Mouse (Mus musculus): ENCODE measurements around the gene Ppp1r27. TPM values are rescaled to one million over a fixed set of nuclear protein-coding genes. Genes with fewer than 3 reads are reported as not detected.
"Not testable (repeated sequence)": the region's sequence is repeated elsewhere in the genome, so short reads cannot be mapped to it uniquely, and the experiment has no call there.

Ppp1r27 gene
- under 1 TPM in 1 of 4 experiments, not detected in 3; 0.34 TPM for total RNA-seq (2022)

DNA sequence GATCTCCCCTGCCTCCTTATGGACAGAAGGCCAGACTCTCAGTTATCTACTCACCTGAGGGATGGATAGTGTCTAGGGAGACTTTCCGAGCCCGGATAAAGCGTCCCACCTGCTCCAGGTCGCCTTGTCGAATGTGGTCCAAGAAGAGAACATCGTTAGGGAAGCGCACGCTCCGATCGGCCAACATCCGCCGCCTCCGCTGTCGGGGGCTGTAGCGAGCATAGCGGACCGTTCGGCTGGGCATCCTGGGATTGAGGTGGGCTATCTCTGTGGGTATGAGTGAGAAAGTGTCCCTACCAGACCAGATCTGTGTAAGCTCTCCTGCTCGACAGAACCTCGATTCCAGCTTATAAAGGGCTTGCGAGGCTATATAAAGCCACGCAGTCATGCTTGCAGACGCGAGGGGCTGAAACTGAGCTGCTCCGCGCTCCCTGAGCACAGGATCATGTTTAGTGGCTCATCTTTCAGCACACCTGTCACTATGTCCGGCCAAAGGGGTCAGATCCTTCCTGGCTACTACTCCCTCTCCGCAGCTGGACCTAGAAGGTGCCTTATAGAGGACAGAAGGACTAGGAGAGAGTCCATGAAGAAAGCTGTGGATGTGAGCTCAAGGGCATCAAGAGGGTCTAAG is at the start of gene Ppp1r27:
Gene Ppp1r27, minus strand, starts transcription at position 323 of the 631 bp plus-strand sequence.
- DNase-seq (ENCODE audit: low spot score): no peak

DNA sequence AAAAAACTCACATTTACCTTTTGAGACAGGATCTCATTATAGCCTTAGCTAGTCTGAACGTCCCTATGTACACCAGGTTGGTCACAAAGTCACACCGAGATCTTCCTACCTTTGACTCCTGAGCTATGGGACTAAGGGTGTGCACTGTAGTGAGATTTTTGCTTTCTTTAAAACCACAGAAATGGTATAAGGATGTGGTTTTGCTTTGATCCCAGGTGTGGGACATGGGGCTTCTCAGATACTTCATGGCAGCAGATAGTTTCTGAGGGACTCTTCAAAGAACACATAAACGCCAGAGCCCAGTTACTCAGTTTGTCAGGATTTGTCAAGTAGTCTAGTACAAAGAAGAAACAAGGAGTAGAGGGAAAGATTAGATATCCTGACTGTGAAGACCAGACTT is 49.8 kb upstream of the Ppp1r27 start:
- no peak for DNase-seq (ENCODE audit: low spot score)

DNA sequence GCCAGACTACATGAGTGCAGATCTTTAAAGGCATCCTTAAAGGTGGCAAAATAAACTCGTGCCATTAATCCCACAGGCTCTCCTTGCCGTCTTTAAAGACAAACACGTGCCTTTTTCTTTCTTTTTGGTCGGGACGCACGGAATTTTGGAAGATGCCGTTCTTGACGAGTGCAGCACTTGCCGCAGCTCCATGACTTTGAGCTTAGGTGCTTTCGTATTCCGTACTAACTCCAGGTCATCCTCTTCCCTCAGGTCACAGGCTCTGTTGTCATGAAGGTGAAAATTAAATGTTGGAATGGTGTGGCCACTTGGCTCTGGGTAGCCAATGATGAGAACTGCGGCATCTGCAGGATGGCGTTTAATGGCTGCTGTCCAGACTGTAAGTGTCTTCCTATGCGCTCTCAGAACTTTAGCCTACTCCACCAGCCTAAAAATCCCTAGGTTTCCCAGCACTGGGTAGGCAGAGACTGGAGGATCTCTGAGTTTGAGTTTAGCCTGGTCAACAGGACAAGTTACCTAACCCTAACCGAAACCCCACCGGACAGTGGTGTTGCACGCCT is 48.1 kb upstream of the Ppp1r27 start:
- DNase-seq (ENCODE audit: low spot score): no peak

DNA sequence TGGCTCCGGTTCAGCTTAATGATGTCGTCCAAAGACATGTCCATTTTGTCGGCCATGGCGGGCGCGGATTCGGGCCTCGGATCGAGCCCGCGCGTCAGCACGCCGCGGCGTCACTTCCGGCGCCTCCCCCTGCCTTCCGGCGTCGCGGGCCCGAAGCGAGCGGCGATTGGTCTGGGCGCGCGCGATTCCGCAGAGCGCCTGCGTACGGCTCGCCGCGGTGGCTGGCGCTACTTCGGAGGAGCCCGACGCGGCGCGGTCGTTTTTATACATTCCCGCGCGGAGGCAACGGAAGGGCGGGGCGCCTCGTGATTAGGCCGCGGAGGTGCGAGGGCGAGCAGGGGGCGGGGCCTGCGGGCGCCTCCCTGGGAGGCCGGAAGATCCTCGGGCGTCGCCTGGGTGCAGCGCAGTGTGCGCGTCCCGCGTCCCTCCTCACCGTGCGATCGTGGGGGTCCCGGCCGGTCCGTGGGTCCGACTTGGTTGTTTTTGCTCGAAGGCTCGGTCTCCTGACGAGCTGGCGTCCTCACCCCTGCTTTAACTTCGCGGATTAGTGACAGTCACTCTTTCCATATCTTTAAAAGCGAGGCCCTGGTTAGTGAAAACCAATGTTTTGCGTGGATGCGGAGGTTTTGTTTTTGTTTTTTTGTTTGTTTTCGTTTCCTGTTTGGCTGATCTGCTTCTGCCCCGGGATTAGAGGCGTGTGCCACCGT is 47.5 kb upstream of the Ppp1r27 start, which contains the start of the genes Alyref and Anapc11:
Gene Alyref, minus strand, starts transcription at position 83 of the 707 bp plus-strand sequence.
Gene Anapc11, plus strand, starts transcription at position 139 of the 707 bp plus-strand sequence.
- DNase-seq (ENCODE audit: low spot score): peak; percentile 88

DNA sequence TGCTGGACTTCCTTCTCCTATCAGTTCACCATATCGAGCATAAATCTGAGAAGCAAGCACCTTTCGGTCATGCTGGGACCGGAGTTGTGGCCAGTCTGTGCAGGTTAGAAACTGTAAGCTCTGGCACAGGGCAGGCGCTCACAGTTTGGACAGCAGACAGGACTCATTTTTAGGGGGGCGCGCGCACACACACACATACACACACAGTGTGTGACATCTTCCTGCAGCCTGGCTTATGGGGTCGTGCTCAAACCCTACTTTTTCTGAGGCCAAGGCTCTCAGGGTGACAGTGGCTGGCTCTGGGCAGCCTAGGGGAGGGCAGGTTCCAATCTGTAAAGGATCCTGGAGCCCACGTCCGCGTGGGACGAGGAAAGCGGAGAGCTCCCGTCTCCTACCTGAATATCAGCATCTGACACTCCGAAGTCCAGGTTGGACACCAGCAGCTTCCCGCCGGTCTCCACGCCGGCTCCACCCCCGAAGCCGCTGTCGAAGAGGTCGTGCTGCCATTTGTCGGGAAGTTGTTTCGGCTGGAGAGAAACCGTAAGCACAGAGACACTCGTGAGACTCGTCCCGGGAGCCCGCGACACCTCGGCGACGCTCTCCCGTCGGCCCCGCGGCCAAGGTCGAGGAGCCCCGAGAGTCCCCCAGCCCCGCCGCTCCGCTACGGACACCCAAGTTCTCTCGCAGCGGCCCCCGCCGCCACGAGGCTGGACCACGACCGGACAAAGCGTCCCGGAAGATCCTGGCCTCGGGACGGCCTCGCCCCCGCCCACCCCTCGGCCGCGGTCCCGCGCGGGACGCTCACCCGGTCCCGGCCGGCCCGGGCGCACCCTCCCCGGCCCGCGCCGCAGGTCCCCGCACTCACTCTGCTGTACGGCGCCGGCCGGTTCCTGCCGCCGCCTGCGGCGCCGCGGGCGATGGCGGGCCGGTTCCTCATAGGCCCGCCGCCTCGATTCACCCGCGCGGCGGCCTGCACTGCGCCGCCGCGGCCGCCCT is 46.6 kb upstream of the Ppp1r27 start:
- no peak for DNase-seq (ENCODE audit: low spot score)

DNA sequence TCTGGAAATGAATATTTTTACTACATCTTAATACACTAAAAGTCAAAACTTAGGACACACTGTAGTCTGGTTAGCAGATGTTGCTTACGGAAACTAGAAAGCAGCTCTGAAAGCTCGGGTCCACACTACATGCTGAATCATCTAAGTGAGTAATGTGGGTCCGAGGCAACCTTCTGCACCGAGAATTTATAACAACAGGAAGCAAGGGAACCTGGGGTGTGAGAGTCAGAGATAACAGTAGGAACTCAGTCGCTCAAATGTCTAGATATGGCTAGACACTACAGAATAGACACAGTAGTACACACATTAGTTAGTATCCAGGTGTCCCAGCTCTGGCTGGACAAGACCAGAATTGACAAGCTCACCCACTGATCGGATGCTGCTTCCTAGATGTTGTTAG is 37.6 kb upstream of the Ppp1r27 start:
- no peak for DNase-seq (ENCODE audit: low spot score)

DNA sequence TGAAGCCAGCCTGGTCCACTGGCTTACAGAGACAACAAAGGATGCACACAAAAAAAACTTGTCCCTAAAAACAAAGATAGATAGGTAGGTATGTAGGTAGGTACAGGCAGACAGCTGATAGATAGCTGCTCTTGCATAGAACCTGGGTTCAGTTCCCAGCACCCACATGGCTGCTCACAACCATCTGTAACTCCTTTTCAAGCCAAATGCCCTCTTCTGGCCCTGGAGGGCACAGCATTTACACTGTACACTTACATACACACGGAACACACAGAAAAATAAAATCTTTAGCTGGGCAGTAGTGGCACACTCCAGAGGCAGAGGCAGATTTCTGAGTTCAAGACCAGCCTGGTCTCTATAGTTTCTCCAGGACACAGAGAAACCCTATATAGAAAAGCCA is 33.0 kb upstream of the Ppp1r27 start:
- no peak for DNase-seq (ENCODE audit: low spot score)

DNA sequence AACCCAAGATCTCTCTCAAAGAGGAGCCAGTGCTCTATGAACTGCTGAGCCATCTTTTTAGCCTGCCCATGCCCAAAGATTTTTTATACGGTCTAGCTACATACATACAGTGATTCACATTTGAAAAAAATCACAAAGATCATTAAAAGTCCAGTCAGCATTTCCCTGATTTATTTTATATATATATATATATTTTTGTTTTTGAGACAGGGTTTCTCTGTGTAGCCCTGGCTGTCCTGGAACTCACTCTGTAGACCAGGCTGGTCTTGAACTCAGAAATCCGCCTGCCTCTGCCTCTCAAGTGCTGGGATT is 32.0 kb upstream of the Ppp1r27 start:
- not testable (repeated sequence) for DNase-seq (ENCODE audit: low spot score)

DNA sequence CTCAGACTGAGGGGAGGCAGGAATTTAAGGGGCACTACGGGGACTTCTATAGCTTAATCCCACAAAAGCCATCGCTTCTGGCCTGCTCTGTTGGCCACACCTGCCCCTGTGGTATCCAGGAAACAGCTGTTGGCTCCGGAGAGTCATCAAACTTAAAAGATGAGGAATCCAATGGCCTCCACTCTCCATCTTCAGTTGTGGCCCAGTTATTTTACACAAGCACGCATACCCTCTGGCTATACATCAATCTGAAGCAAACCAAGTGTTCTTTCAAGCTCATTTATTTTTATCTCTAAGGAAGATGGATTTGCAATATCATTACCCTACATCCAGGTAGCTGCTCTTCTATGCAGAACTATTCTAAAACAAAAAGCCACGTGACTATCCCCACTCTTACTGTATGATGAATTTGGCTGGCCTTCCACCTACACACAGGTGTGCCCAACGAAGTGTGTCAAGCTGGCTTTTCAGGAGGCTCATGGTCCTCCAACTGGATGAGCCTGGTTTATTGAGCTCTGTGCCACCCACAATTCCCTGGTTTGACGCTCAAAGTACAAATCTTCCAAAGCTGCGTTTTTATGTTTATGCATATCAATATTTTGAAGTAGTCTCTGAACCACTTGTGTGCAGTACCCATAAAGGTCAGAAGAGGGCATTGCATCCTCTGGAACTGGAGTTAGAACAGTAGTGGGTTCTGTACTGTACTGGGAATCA is 31.5 kb upstream of the Ppp1r27 start:
- DNase-seq (ENCODE audit: low spot score): no peak

DNA sequence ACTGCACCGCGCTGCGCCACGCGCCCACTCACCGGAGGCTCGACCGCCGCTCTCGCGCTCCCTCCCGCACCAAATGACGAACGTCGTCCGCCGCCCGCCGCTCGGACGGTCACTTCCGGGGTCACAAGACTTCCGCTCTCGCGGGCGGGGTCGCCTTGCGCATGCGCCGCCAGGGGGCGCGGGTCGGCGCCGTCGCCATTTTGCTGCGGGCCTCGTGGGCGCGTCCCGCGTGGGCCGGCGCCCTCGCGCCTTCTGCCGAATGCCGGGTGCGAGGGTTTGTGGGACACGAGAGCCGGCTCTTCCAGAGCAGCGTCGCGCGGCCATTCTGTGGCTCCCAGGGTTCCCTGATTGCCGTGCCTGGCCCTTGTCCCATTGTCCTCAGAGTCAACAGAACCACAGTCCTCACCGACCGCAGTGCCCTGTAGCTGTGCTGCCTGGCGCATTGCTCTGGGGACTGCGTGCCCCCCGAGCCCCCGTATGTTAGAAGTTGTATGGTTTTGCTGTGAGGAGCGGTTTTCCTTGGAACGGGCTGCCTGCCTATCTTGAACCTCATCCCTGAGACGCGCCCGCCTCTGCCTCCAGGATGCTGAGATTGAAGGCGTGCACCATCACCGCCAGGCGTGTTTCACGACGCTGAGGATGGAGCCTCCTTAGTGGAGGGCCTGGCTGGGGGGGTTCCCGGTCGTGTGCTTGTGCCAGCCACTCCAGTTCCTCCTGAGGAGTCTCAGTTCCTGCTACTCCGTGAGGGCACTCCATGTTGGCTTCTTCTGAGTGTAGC is 30.7 kb upstream of the Ppp1r27 start, which contains the start of gene Arhgdia:
Gene Arhgdia, minus strand, starts transcription at position 135 of the 778 bp plus-strand sequence.
- DNase-seq (ENCODE audit: low spot score): peak; percentile 89

DNA sequence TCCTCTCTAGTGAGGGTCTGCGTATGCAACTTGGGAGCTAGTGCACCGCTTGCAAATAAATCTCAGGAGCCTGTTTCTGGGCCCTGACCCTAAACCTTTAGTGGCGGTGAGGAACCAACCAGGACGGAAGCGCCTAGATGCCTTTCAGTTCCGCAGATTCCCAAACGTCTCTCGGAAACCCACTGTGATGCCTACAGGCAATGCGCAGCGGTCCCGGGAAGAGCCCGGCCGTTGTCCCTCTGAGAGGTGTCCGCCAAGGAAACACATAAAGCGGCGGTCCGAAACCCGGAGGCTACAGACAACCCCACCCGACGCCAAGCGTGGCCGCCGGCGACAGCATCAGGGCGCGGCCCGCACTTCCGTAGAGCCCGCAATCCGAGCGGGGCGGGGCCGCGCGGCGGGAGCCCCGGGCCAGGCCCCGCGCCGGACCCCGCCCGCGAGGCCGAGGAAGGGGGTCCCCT is 30.0 kb upstream of the Ppp1r27 start:
- no peak for DNase-seq (ENCODE audit: low spot score)

DNA sequence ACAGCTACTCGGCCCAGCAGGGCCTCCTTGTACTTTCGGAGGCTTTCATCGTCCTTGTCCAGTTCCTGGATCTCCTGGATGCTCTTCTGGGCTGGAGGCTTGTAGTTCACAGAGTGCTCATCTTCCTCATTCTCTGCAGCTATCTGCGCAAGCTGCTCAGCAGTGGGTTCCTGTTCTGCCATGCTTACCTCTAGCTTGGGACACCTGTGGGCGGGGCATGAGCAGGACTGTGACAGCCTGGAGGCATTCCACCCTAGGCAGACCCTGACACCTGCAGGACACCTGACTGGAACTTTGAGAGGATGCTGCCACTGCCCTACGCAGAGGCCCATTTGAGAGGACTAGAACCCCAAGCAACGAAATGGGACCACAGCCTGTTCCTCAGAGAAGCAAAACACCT is 29.3 kb upstream of the Ppp1r27 start:
- no peak for DNase-seq (ENCODE audit: low spot score)

DNA sequence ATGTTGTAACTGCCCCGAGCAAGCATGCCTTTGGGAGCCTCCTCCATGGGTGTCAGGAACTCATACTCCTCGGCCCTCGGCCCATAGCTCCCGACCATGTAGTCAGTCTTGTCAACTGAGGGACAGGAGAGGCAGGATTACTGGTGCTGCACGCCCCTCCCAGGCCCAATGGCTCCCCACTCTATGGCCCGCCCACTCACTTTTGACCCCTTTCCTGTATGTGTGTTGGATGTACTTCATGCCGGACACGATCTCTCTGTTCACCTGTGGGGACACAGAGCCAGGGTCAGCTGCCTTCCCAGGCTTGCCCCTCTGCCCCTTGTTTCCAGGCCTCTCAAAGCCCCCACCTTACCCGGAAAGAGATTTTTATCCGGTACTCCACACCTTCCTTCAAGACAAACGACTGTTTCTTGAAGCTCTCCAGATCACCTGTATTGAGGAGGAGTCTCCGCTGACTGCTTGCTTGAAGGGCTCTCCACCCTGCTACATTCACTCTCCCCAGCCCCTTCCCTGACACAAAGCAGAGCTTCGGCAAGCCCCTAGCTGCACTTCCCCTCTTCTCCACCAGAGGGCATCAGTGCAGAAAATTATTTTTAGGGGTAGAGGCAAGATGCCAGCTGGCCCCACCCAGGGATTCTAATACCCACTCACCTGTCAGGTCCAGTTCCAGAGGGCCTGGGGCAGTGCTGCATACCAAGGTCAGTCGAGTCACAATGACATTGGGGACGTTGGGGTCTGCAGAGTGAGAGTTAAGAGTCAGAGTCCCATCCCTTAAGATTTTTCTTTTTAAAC is 28.6 kb upstream of the Ppp1r27 start:
- peak; percentile 77 for DNase-seq (ENCODE audit: low spot score)

DNA sequence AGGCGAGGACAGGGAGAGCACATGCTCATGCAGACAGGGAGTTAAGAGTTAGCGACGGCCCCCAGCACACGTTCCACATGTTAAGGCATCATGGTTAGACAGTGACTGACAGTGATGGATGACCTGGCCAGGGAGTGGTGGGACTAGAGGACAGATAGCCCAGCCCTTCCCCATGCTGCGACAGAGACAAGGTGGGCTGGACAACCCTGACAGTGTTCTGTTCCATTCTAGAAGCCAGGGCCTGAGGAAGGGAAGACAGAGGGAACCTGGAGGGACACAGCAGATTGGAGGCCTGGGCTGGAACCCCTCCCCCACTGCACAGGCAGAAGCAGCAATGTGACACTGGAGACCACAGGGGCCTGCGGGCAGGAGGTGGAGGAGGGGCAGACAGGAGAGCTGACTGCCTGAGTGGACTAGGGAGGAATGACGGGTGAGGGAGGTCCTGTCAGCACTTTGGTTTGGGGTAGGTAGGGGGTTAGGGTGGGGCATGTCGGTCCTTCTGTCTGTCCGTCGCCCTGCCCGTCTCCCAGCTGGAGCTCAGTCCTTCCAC is 27.8 kb upstream of the Ppp1r27 start:
- DNase-seq (ENCODE audit: low spot score): no peak

DNA sequence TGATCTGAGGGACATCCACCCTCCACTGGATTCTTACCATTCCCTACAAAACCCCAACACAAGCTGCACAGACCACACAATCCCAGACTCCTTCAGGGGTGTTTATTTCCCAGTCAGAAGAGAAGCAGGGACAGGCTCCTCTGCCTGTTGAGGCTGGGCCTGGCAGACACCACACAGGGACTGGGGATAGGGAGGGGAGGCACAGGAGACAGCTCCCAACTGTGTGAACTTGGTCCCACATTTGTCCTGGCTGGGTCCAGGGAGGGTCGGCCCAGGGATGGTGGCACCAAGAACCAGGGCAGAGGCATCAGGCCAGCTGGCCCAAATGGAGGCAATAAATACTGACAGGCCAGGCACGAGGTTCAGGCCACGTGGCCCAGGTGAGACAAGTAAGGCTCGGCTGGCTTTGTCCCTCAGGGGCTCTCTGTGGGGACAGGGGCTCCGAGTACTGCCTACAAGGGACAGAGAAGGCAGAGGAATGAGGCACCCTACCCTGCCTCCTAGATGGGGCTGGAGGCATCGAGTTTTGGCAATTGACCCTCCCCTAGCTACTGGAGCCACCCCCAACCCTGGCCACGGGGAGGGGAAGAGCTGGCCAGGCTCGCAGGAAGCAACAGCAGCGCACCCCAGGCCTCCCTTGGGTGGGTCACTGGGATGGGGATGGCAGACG is 27.2 kb upstream of the Ppp1r27 start:
- DNase-seq (ENCODE audit: low spot score): no peak

DNA sequence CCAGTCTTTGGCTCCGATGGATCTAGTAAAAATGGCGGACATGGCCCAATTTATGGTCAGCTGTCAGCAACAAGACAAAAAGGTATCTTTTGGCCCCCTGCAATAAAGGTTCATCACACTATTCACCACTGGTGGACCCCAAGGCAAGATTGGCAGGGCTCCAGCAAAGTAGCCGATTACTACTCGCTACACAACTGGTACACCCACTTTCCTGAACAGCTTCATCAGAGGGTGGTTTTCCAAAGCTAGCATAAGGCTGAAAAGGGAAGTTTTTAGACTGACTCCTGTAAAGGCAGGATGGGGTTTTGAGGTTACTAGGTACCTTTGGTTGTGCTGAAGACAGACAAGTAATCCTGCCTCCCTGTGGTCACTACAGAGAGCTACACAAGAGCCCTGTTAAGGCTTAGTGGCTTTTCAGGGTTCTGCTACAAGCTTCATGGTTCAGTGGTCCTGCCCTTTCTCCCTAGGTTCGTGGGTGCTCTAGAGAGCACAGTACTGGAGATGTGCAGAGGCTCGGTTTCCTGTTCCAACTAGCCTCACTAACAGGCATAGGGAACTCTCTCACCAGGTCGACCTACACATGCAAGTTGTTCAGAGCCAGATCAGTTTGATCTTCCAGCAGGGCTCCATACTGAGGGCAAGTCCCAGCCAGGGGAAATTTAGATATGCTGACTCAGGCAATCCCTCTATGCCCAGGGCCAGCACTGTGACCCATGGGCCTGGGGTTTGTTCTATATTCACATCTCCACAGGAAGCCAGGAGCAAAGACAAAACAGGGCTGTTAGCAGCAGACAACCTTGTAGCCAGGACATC is 26.5 kb upstream of the Ppp1r27 start:
- DNase-seq (ENCODE audit: low spot score): no peak

DNA sequence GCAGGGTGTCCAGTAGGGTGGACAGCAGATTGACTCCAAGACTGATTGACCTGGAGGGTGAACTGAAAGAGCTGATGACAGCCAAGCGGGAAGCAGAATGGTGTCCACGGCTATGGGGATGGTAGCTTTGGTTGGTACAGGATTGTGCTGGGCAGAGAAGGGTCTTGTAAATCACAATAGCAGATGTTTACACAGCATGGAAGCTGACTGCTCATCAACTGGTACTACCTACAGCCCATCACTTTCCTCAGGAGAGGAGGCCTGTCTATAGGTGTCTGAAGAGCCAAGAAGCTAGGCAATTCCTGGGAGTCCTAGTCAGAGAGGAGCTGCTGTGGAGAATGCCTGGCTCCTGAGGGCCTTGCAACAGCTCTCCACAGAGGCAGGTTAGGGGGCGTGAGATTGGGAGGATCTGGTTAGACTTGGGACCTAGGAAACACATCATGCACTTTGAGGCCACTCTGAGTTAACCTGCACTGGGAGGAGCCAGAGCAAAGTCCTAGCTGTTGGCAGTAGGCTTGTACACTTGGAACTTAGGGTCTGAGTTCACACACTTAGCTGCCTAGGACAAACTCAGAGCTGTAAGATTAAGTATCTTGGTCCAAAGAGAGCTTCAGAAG is 25.5 kb upstream of the Ppp1r27 start:
- DNase-seq (ENCODE audit: low spot score): no peak

Data from heart, adult 8-10 months (tissue).